ENCODE assay signal across 8 mouse cellular contexts in genomic region chr11:89546164-89546563, GRCm38 (mm10).
DNase-seq lines count a peak whose midpoint lies in the region; ATAC-seq and TF ChIP-seq lines count a peak whose summit lies in the region.

No protein-coding gene starts in this region.

- H3K9me3 ChIP-seq in ES-Bruce4 (replicated peaks; ENCODE audit: control insufficient read depth, insufficient read depth, low read length, poor library complexity, severe bottlenecking): no peaks in the 10 kb centered on the region
- H3K9me3 ChIP-seq in midbrain, embryonic 15.5 days: no peaks in the 10 kb centered on the region

- TF ChIP-seq CTCF in ES-Bruce4 (IDR thresholded peaks at IDR 0.05; ENCODE audit: low read depth, low read length): peak; percentile 39
- peak; percentile 66 for TF ChIP-seq CTCF in left cerebral cortex, adult 2 months (IDR thresholded peaks at IDR 0.05)

- no peaks in the 10 kb centered on the region for H3K4me1 ChIP-seq in ES-Bruce4 (ENCODE audit: control insufficient read depth, insufficient read depth, low read length)
- H3K4me1 ChIP-seq in midbrain, embryonic 15.5 days: peaks cover 12% of the 10 kb centered on the region

- no peak overlapping the region for H3K9ac ChIP-seq in ES-Bruce4 (ENCODE audit: low read depth, poor library complexity, severe bottlenecking)
- H3K9ac ChIP-seq in midbrain, embryonic 15.5 days: no peak overlapping the region

- intact Hi-C loops in left cerebral cortex, adult 2 months (cut with DNase I): loop anchor here (10.0 kb wide), 3 partner anchors 179 to 629 kb away; no protein-coding TSS in a partner anchor

- H3K4me2 ChIP-seq in midbrain, embryonic 15.5 days: no peak overlapping the region

- peaks cover 2% of the 10 kb centered on the region for H3K27me3 ChIP-seq in ES-Bruce4 (ENCODE audit: control insufficient read depth, insufficient read depth, low read length, poor library complexity, severe bottlenecking)
- H3K27me3 ChIP-seq in midbrain, embryonic 15.5 days (replicated peaks): no peaks in the 10 kb centered on the region

- H3K4me3 ChIP-seq in ES-Bruce4 (ENCODE audit: low read depth, low read length): 0 out of 2 replicates have a peak overlapping the region, but pooled peaks have one; percentile 35
- H3K4me3 ChIP-seq in left cerebral cortex, adult 2 months: no peak overlapping the region
- no peak overlapping the region for H3K4me3 ChIP-seq in midbrain, embryonic 15.5 days

- 39% methylated on average over 7 of the region's 7 CpGs for WGBS in midbrain, embryonic 15.5 days

- TF ChIP-seq POLR2A in ES-Bruce4 (IDR thresholded peaks at IDR 0.05; ENCODE audit: insufficient read depth, low read length): no peak

- TF ChIP-seq EP300 in ES-Bruce4 (IDR thresholded peaks at IDR 0.05; ENCODE audit: insufficient read depth, low read depth, low read length): no peak

- no peak overlapping the region for H3K27ac ChIP-seq in ES-Bruce4 (ENCODE audit: insufficient read depth, low read length)
- no peak overlapping the region for H3K27ac ChIP-seq in left cerebral cortex, adult 2 months
- no peak overlapping the region for H3K27ac ChIP-seq in midbrain, embryonic 15.5 days

- DNase-seq in adrenal gland, adult (ENCODE audit: inconsistent age in 2 of 2, low spot score in 1 of 2): peak; percentile 59 to 90
- no peak for DNase-seq in adrenal gland, postnatal 4 days (ENCODE audit: low spot score in 2 of 2)
- peak; percentile 85 for DNase-seq in embryo, embryonic 11 days
- peak; percentile 67 for DNase-seq in hindlimb bud, embryonic 11.5 days (ENCODE audit: extremely low spot score, low read depth, low spot score)
- DNase-seq in left cerebral cortex, adult 2 months (ENCODE audit: extremely low spot score in 1 of 2, low spot score in 2 of 2): peak; percentile 22 to 36
- DNase-seq in gastrocnemius, postnatal 25 days: no peak

- H3K36me3 ChIP-seq in ES-Bruce4 (ENCODE audit: control insufficient read depth, insufficient read depth, low read length, poor library complexity, severe bottlenecking): no peaks in the 10 kb centered on the region
- H3K36me3 ChIP-seq in midbrain, embryonic 15.5 days (replicated peaks): no peaks in the 10 kb centered on the region

- ATAC-seq in midbrain, embryonic 15.5 days (replicated peaks): peak; percentile 45; the same call in 1 of the 2 replicates

Comparison
In these comparisons a context has a peak if more than half of its experiments do, and no peak if none do; other contexts are left out.
1. DNase-seq: peak in adrenal gland, adult (2 of 2), embryo, embryonic 11 days (single experiment), hindlimb bud, embryonic 11.5 days (single experiment) and left cerebral cortex, adult 2 months (2 of 2); none in adrenal gland, postnatal 4 days (0 of 2) and gastrocnemius, postnatal 25 days (single experiment).